Mouse (Mus musculus) forebrain, postnatal 0 days (tissue): ENCODE results near the gene Kcna4. TPM values are rescaled to one million over a fixed set of nuclear protein-coding genes. Genes with fewer than 3 reads are reported as not detected.

Experiments
- ATAC-seq: fragments of 200-750 bp; cut with Nextera tagmentation; 2 replicates; pipeline ENCODE4 v1.8.0; 2017; ENCODE audit warnings: mild to moderate bottlenecking, moderate library complexity
- DNase-seq: peaks from one replicate; pipeline ENCODE4 v3.0.0-alpha.2; 2015
- H3K27ac ChIP-seq: fragments of 300-500 bp; sonication (generic); 2 replicates; pipeline ENCODE4 v1.5.1; 2014; ENCODE audit warnings: low read depth, mild to moderate bottlenecking, antibody characterized with exemption, low read length, moderate library complexity, mixed read lengths
- H3K27me3 ChIP-seq: fragments of 300-500 bp; sonication (generic); 2 replicates; pipeline ENCODE4 v1.6.1; 2014; ENCODE audit warnings: mild to moderate bottlenecking, low read length, mixed read lengths; ENCODE audit not compliant: insufficient read depth
- H3K36me3 ChIP-seq: fragments of 300-500 bp; sonication (generic); 2 replicates; pipeline ENCODE4 v1.6.1; 2014; ENCODE audit warnings: mild to moderate bottlenecking, moderate library complexity; ENCODE audit not compliant: insufficient read depth
- H3K4me1 ChIP-seq: fragments of 300-500 bp; sonication (generic); 2 replicates; pipeline ENCODE4 v1.6.1; 2014; ENCODE audit warnings: antibody characterized with exemption; ENCODE audit not compliant: insufficient read depth
- H3K4me2 ChIP-seq: fragments of 300-500 bp; sonication (generic); 2 replicates; pipeline ENCODE4 v1.6.1; 2014; ENCODE audit warnings: low read depth, mild to moderate bottlenecking, moderate library complexity
- H3K4me3 ChIP-seq: fragments of 300-500 bp; sonication (generic); 2 replicates; pipeline ENCODE4 v1.5.1; 2014; ENCODE audit warnings: low read depth, low read length, mixed read lengths
- H3K9ac ChIP-seq: fragments of 300-500 bp; sonication (generic); 2 replicates; pipeline ENCODE4 v1.6.1; 2014; ENCODE audit warnings: mild to moderate bottlenecking
- H3K9me3 ChIP-seq: fragments of 300-500 bp; sonication (generic); 2 replicates; pipeline ENCODE4 v1.6.1; 2016; ENCODE audit warnings: low read length
- CTCF ChIP-seq: sonication (generic); IDR thresholded peaks from 2 replicates; pipeline ENCODE4 v1.5.1; 2016; ENCODE audit warnings: antibody characterized with exemption, control low read depth, low read depth
- WGBS: fragments of 180-500 bp; shearing (Covaris S2); extraction: QIAGEN DNeasy Blood & Tissue Kit; methylation state at CpG from one replicate; pipeline ENCODE4 v1.1.7; 2014; 5-methylcytosine and 5-hydroxymethylcytosine counted together
- polyA plus RNA-seq: library from polyadenylated mRNA; unstranded; fragments of >200 nt; fragmentation: Nextera tagmentation; extraction: Ambion mirVana; gene quantifications from 2 replicates; pipeline ENCODE4 v1.2.1, GENCODE M21; 2015
- total RNA-seq: library from RNA; depleted of rRNA; stranded (reverse); fragments of >200 nt; gene quantifications from 2 replicates; pipeline ENCODE4 v1.2.3, GENCODE M21; 2014; rRNA removed

Kcna4 gene
- total and polyA plus RNA-seq, 2 experiments from 2014 or later = 5.1 to 16.8 TPM

- no peak for DNase-seq
- TF ChIP-seq CTCF = no peak
- no peaks in the 10 kb centered on the region for H3K9me3 ChIP-seq
- no peak for ATAC-seq
- H3K27ac ChIP-seq = no peak overlapping the region
- H3K9ac ChIP-seq = no peak overlapping the region
- 56% methylated on average over 4 of the region's 4 CpGs for WGBS
- no peak overlapping the region for H3K4me2 ChIP-seq
- no peaks in the 10 kb centered on the region for H3K4me1 ChIP-seq
- H3K4me3 ChIP-seq = no peak overlapping the region
- H3K36me3 ChIP-seq = no peaks in the 10 kb centered on the region
- H3K27me3 ChIP-seq = no peaks in the 10 kb centered on the region
These were observed 54.4 kb downstream of the Kcna4 start for GRCm38 (mm10) chr2:107344807-107345206.

- no peak overlapping the region for H3K4me3 ChIP-seq
- TF ChIP-seq CTCF = no peak
- ATAC-seq = no peak
- H3K36me3 ChIP-seq = no peaks in the 10 kb centered on the region
- H3K27me3 ChIP-seq = no peaks in the 10 kb centered on the region
- H3K4me2 ChIP-seq = no peak overlapping the region
- no peak for DNase-seq
- H3K9ac ChIP-seq = no peak overlapping the region
- 68% methylated on average over 4 of the region's 4 CpGs for WGBS
- no peak overlapping the region for H3K27ac ChIP-seq
- H3K9me3 ChIP-seq = no peaks in the 10 kb centered on the region
- H3K4me1 ChIP-seq = no peaks in the 10 kb centered on the region
These were observed 54.9 kb downstream of the Kcna4 start for GRCm38 (mm10) chr2:107345299-107345698.

Other genes with a start within 250 kb of the Kcna4 start
- gene Fshb, start 231.0 kb upstream of the Kcna4 start, total RNA-seq = not detected in 2 replicates
- gene Fshb, start 231.0 kb upstream of the Kcna4 start, polyA plus RNA-seq = not detected in 2 replicates